Mouse (Mus musculus): ENCODE measurements at regions not wholly inside any gene's neighbourhood (a gene's known extent, or its start where the extent isn't known, plus 50 kb on each side); places are given as distances from the start of the nearest gene placed in this dataset.
A peak's percentile ranks its signal among the peaks of the same experiment; 100 is the strongest.

DNA sequence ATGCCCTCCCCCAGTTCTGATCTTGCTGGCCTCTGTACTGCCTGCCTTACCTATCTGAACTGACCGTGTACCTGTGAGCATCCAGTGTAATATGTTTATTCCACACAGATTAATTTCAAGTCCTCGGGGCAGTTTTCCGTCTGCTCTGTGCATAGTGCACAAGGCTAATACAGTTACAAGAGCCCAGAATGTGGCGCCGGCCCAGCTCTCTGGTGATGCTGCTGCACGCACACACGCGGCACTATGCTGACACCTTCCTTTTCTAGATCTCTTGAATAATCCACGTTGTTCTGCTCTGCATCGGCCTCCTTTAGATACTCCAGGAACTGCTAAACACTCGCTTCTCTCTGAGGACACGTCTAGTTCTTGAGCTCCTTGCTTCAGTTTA, 55.9 kb upstream of the Cpsf6 start:
- H3K9ac ChIP-seq (ENCODE audit: low read length) = no peak overlapping the region
- ATAC-seq (replicated peaks; ENCODE audit: low FRiP score, low TSS enrichment, low read depth) = 0 out of 2 replicates have a peak, but pooled peaks have one; percentile 7

DNA sequence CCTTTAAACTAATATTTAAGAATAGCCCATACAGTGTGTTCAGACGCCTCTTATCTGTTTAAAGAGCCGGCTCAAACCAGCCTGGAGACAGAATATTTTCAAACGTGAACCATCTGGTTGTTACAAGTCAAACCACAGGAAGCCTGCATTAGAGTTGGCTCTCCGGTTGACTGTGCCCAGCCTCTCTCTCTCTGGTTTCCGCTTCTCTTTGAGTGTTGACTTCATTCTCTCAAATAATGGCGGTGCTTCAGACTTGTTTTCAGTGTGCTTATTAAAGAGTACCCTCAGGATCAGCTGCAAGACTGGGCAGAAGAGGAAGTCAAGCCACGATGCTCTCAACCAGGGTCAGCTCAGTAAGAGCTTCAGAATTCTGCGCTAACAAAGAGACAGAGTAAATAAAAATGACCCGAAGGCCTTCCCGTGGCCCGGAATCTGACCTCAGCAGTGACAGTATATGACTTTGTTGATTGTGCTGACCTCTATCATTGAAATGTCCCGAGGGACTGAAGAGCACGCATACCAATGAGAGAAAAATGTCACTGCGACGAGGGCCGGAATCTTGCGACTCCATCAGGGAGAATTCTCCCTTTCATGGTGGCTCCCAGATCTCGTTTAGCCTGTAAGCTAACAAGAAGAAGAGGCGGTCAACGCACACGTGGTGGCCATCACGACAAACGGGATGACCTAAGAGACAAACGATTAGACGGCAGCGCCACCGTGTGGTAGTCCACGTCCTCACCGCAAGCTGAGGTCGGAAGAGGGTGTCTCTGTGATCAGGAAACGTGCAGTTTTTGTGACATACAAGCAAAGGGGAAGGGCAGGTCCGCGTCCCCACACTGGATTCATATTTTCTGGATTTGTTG, 55.3 kb upstream of the Cpsf6 start:
- H3K4me3 ChIP-seq (ENCODE audit: low read depth, low read length) = peak overlapping the region; percentile 16; the same call in 1 of the 2 replicates
- 0 out of 2 replicates have a peak overlapping the region, but pooled peaks have one; percentile 11 for H3K9ac ChIP-seq (ENCODE audit: low read length)
- H3K4me1 ChIP-seq (replicated peaks; ENCODE audit: control insufficient read depth, insufficient read depth, low read length) = no peaks in the 10 kb centered on the region; the same call in 1 of the 2 replicates
- H3K27ac ChIP-seq (ENCODE audit: low read depth) = no peak overlapping the region
- DNase-seq (ENCODE audit: low spot score) = peak; percentile 96
- no peaks in the 10 kb centered on the region for H3K36me3 ChIP-seq (ENCODE audit: control insufficient read depth, insufficient read depth, low read length)
- ATAC-seq (replicated peaks; ENCODE audit: low FRiP score, low TSS enrichment, low read depth) = peak; percentile 84
- WGBS = 14% methylated on average over 33 of the region's 33 CpGs
- no peaks in the 10 kb centered on the region for H3K27me3 ChIP-seq (replicated peaks; ENCODE audit: control insufficient read depth, insufficient read depth, low read length)
- peak overlapping the region; percentile 56 for H3K4me2 ChIP-seq (ENCODE audit: low read length)
- H3K9me3 ChIP-seq (ENCODE audit: control insufficient read depth, low read length) = no peaks in the 10 kb centered on the region

More for the DNA sequence above, 55.9 kb upstream of the Cpsf6 start:
- Histone ChIP-seq H3K27me3 (replicated peaks; ENCODE audit: control insufficient read depth, insufficient read depth, low read length) (no peaks in the 10 kb centered on the region), H3K36me3 (ENCODE audit: control insufficient read depth, insufficient read depth, low read length) (no peaks in the 10 kb centered on the region), H3K4me2 (ENCODE audit: low read length) (peak overlapping the region; percentile 56), H3K4me3 (ENCODE audit: low read depth, low read length) (peak overlapping the region; percentile 16; the same call in 1 of the 2 replicates), H3K4me1 (replicated peaks; ENCODE audit: control insufficient read depth, insufficient read depth, low read length) (no peaks in the 10 kb centered on the region; the same call in 1 of the 2 replicates), H3K9me3 (ENCODE audit: control insufficient read depth, low read length) (no peaks in the 10 kb centered on the region), H3K27ac (ENCODE audit: low read depth) (no peak overlapping the region)
- no peak for DNase-seq (ENCODE audit: low spot score)
- WGBS = 46% methylated on average over 12 of the region's 12 CpGs

DNA sequence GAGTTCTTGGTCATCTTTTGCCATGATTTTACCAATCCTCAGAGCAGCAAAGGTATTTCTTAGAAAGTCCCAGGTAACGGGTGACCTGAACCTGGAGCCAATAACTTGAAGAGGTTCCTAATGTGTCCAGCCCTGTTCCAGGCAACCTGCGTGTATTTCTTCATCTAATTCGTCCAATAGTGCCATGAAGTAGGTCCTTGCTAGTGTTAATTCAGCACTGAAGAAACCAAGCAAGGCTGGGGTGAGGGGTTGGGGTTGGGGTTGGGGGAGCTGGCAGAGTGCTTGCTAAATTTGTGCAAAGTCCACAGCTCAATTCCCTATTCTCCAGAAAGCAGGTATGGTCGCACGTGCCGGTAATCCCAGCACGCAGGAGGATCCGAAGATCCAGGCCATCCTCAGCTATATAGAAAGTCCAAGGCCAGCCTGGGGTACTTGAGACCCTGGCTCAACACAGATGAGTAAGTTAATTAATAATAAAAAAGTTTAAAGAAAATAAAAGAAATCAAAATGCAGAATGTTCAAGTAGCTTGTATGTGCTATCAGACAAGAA, 54.6 kb upstream of the Cpsf6 start:
- no peaks in the 10 kb centered on the region for H3K27me3 ChIP-seq (replicated peaks; ENCODE audit: control insufficient read depth, insufficient read depth, low read length)
- no peak overlapping the region for H3K27ac ChIP-seq (ENCODE audit: low read depth)
- no peaks in the 10 kb centered on the region for H3K36me3 ChIP-seq (ENCODE audit: control insufficient read depth, insufficient read depth, low read length)
- H3K4me3 ChIP-seq (ENCODE audit: low read depth, low read length) = no peak overlapping the region
- DNase-seq (ENCODE audit: low spot score) (no peak), ATAC-seq (replicated peaks; ENCODE audit: low FRiP score, low TSS enrichment, low read depth) (no peak)
- no peaks in the 10 kb centered on the region for H3K9me3 ChIP-seq (ENCODE audit: control insufficient read depth, low read length)
- H3K4me2 ChIP-seq (ENCODE audit: low read length) = no peak overlapping the region
- 97% methylated on average over 8 of the region's 8 CpGs for whole genome bisulfite sequencing
- H3K4me1 ChIP-seq (replicated peaks; ENCODE audit: control insufficient read depth, insufficient read depth, low read length) = no peaks in the 10 kb centered on the region; the same call in 1 of the 2 replicates
- no peak overlapping the region for H3K9ac ChIP-seq (ENCODE audit: low read length)

DNA sequence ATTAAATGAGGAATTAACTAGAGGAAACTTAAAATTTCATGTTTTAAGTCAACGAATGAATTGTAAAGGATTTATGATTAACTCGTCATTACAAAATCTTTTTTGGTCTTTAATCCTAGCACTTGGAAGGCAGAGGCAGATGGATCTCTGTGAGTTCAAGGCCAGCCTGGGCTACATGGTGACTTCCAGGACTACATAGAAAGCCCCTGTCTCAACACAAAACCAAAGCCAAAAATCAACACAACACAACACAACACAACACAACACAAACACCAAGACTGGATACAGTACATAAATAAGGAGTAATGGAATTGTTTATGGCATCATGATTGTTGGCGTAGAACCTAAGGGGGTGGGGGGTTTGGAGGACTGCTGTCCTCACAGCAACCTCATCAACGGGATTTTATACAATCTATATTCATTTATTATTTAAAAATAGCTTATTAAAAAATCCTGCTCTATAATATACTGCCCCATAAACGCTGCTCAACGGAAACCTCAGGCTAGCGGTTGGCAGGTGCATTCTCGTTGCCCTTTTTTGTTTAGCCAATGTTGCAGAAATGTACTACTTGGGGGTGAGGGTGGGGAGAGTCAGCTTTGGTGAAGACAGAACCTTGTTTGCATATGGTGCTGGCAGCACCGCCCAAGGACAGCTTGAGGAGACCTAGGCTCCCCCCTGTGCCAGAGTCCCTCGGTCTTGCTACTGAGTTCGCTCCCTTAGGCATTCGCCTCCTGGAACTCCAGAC, 53.9 kb upstream of the Cpsf6 start:
- no peak overlapping the region for H3K9ac ChIP-seq (ENCODE audit: low read length)
- no peak overlapping the region for H3K4me2 ChIP-seq (ENCODE audit: low read length)
- no peaks in the 10 kb centered on the region for H3K36me3 ChIP-seq (ENCODE audit: control insufficient read depth, insufficient read depth, low read length)
- no peak overlapping the region for H3K27ac ChIP-seq (ENCODE audit: low read depth)
- no peaks in the 10 kb centered on the region for H3K9me3 ChIP-seq (ENCODE audit: control insufficient read depth, low read length)
- no peaks in the 10 kb centered on the region; the same call in 1 of the 2 replicates for H3K4me1 ChIP-seq (replicated peaks; ENCODE audit: control insufficient read depth, insufficient read depth, low read length)
- ATAC-seq (replicated peaks; ENCODE audit: low FRiP score, low TSS enrichment, low read depth) (no peak), DNase-seq (ENCODE audit: low spot score) (no peak)
- WGBS = 92% methylated on average over 12 of the region's 12 CpGs
- no peak overlapping the region for H3K4me3 ChIP-seq (ENCODE audit: low read depth, low read length)
- no peaks in the 10 kb centered on the region for H3K27me3 ChIP-seq (replicated peaks; ENCODE audit: control insufficient read depth, insufficient read depth, low read length)

DNA sequence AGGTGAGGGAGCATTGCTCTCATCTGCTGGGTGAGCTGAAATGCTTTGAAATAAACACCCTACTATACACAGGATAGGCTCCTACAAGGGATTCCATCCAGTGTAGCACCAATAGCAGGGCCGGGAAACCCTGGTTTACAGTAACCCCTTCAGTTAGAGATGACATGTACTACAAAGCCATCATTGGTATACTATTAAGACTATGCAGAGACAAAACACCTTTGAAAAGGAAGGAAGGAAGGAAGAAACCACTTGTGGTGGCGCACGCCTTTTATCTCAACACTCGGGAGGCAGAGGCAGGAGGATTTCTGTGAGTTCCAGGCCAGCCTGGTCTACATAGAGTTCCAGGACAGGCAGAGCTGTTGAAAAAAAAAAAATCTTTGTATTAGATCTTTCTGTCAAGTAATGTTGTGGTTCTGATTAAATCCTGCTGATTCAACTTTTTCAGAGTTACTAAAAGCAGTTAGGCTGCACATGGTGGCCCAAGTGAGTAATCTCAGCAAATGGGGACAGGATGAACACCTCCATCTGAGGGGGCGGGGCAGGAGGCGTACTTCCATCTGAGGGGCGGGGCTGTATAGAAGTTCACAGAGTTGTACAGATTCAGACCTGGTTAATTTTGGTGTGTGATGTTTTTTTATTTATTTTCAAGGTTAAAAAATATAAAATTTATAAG, 53.2 kb upstream of the Cpsf6 start:
- DNase-seq (ENCODE audit: low spot score) = no peak
- WGBS = 94% methylated on average over 7 of the region's 7 CpGs
- peak overlapping the region; percentile 24; the same call in 1 of the 2 replicates for H3K4me2 ChIP-seq (ENCODE audit: low read length)
- ATAC-seq (replicated peaks; ENCODE audit: low FRiP score, low TSS enrichment, low read depth) = no peak
- H3K9ac ChIP-seq (ENCODE audit: low read length) = no peak overlapping the region
- H3K27ac ChIP-seq (ENCODE audit: low read depth) = no peak overlapping the region
- H3K4me1 ChIP-seq (replicated peaks; ENCODE audit: control insufficient read depth, insufficient read depth, low read length) = no peaks in the 10 kb centered on the region; the same call in 1 of the 2 replicates
- no peaks in the 10 kb centered on the region for H3K27me3 ChIP-seq (replicated peaks; ENCODE audit: control insufficient read depth, insufficient read depth, low read length)
- no peak overlapping the region for H3K4me3 ChIP-seq (ENCODE audit: low read depth, low read length)
- H3K36me3 ChIP-seq (ENCODE audit: control insufficient read depth, insufficient read depth, low read length) = no peaks in the 10 kb centered on the region
- no peaks in the 10 kb centered on the region for H3K9me3 ChIP-seq (ENCODE audit: control insufficient read depth, low read length)

DNA sequence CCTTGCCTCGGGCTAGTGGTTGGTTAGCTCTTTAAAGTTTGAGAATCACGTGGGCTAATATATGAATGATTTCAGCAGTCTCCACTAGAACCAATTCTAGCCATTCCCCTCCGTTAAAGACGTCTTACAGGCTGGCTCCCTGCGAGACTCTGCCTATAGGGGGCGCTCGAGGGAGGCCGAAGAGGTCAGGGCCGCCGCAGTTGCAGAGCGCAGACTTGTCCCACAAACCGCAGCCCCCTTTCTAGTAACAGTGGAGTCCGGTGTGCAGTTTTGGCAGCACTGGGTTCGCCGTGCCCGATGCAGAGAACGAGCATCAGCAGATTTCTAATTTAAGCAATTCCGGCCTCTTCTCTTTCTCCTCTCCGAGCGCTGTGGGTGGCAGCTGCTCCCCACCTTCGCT, 52.6 kb upstream of the Cpsf6 start:
- Histone ChIP-seq H3K4me3 (ENCODE audit: low read depth, low read length) (no peak overlapping the region), H3K9me3 (ENCODE audit: control insufficient read depth, low read length) (no peaks in the 10 kb centered on the region), H3K9ac (ENCODE audit: low read length) (no peak overlapping the region), H3K27me3 (replicated peaks; ENCODE audit: control insufficient read depth, insufficient read depth, low read length) (no peaks in the 10 kb centered on the region), H3K4me2 (ENCODE audit: low read length) (peak overlapping the region; percentile 24), H3K36me3 (ENCODE audit: control insufficient read depth, insufficient read depth, low read length) (no peaks in the 10 kb centered on the region), H3K4me1 (replicated peaks; ENCODE audit: control insufficient read depth, insufficient read depth, low read length) (no peaks in the 10 kb centered on the region; the same call in 1 of the 2 replicates), H3K27ac (ENCODE audit: low read depth) (no peak overlapping the region)
- 0 out of 2 replicates have a peak, but pooled peaks have one; percentile 37 for ATAC-seq (replicated peaks; ENCODE audit: low FRiP score, low TSS enrichment, low read depth)
- peak; percentile 87 for DNase-seq (ENCODE audit: low spot score)
- WGBS = 9% methylated on average over 21 of the region's 21 CpGs

DNA sequence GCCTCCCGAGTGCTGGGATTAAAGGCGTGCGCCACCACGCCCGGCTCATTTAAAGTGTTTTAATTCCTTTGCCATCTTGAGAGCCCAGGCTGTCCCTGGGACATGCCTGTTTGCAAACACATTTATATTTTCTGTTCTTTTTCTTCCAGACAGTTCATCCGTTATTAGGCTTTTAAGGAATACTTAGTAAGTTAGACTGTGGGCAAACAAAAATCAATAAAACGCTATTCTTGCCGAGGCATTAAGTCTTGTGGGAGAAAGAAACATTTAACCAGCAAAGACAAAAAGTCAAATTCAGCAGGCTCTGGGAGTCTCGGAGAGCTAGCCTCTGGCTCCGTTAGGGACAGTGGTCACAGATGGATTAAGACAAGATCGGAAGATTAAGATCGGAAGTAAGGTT, 52.0 kb upstream of the Cpsf6 start:
- H3K36me3 ChIP-seq (ENCODE audit: control insufficient read depth, insufficient read depth, low read length) = no peaks in the 10 kb centered on the region
- no peak overlapping the region for H3K27ac ChIP-seq (ENCODE audit: low read depth)
- WGBS = 72% methylated on average over 12 of the region's 12 CpGs
- ATAC-seq (replicated peaks; ENCODE audit: low FRiP score, low TSS enrichment, low read depth) (no peak), DNase-seq (ENCODE audit: low spot score) (no peak)
- no peaks in the 10 kb centered on the region for H3K27me3 ChIP-seq (replicated peaks; ENCODE audit: control insufficient read depth, insufficient read depth, low read length)
- no peaks in the 10 kb centered on the region for H3K9me3 ChIP-seq (ENCODE audit: control insufficient read depth, low read length)
- H3K4me2 ChIP-seq (ENCODE audit: low read length) = peak overlapping the region; percentile 24; the same call in 1 of the 2 replicates
- H3K9ac ChIP-seq (ENCODE audit: low read length) = no peak overlapping the region
- no peak overlapping the region for H3K4me3 ChIP-seq (ENCODE audit: low read depth, low read length)
- H3K4me1 ChIP-seq (replicated peaks; ENCODE audit: control insufficient read depth, insufficient read depth, low read length) = no peaks in the 10 kb centered on the region; the same call in 1 of the 2 replicates

DNA sequence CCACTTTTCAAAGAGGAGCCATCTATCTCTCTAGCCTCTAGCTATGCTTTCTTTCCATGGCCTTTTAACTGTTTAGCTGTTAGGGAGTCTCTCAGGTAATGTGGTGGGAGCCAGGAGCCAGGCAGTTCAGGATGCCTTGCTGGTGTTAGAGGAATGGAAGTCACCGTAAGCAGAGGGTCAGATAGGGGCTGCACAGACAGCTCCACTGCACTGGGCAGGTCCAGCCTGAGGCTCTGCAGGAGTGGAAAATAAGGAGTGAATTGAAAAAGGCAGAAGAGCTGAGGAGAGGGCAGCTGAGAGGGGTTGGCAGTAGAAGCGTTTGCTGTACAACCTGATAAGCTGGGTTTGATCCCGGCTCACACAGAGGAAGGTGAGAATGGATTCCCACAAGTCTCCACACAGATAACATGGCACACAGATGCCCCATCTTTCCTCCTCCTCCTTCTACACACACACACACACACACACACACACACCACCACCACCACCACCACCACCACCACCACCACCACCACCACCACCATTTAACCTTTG, 51.3 kb upstream of the Cpsf6 start:
- ATAC-seq (replicated peaks; ENCODE audit: low FRiP score, low TSS enrichment, low read depth) (no peak), DNase-seq (ENCODE audit: low spot score) (no peak)
- Histone ChIP-seq H3K4me3 (ENCODE audit: low read depth, low read length) (no peak overlapping the region), H3K27ac (ENCODE audit: low read depth) (no peak overlapping the region), H3K36me3 (ENCODE audit: control insufficient read depth, insufficient read depth, low read length) (no peaks in the 10 kb centered on the region), H3K4me2 (ENCODE audit: low read length) (no peak overlapping the region), H3K9ac (ENCODE audit: low read length) (no peak overlapping the region), H3K27me3 (replicated peaks; ENCODE audit: control insufficient read depth, insufficient read depth, low read length) (no peaks in the 10 kb centered on the region), H3K9me3 (ENCODE audit: control insufficient read depth, low read length) (no peaks in the 10 kb centered on the region), H3K4me1 (replicated peaks; ENCODE audit: control insufficient read depth, insufficient read depth, low read length) (no peaks in the 10 kb centered on the region; the same call in 1 of the 2 replicates)
- 81% methylated on average over 3 of the region's 3 CpGs for WGBS

All from intestine, embryonic 14.5 days (tissue).